Mouse (Mus musculus) T-helper 17 cell (primary cell): ENCODE measurements around the gene Pou6f1.
"Not testable (repeated sequence)": the region's sequence is repeated elsewhere in the genome, so short reads cannot be mapped to it uniquely, and the experiment has no call there.

Experiments
- in situ Hi-C, 2 experiments: fragments of 300-600 bp; cut with MboI, MseI; formaldehyde crosslinking; loops; 1 replicate in 1 of 2; 2 replicates in 1 of 2; pipeline ENCODE4 v1.15.1; 2025; ENCODE audit warnings: high pct_unique_total_duplicates in 2 of 2

Pou6f1 gene

GRCm38 (mm10) chr15:100619200-100619599 is 19.4 kb upstream of the Pou6f1 start:
- in situ Hi-C loops, result no loop called here

GRCm38 (mm10) chr15:100616221-100616620 is 16.4 kb upstream of the Pou6f1 start:
- in situ Hi-C loops, result no loop called here

DNA sequence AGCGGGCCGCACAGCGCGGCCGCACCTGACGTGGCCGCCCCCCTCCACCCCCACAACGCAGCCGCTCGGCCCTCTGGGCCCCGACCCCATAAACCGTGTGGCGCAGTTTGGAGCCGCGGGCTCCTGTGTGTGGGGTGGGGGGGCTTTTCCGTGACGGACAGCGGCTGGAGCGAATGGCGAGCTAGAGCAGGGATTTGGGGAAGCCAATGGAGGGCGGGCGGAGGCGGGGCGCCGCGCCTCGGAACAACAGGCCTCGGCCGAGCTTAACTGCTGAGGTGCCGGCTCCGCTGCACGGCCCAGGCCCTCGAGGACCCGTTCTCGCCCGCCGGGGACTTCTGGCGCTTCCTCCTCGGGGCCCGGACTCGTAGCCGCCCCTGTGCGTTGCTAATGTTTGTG is 16.0 kb upstream of the Pou6f1 start:
- in situ Hi-C loops, result no loop called here

DNA sequence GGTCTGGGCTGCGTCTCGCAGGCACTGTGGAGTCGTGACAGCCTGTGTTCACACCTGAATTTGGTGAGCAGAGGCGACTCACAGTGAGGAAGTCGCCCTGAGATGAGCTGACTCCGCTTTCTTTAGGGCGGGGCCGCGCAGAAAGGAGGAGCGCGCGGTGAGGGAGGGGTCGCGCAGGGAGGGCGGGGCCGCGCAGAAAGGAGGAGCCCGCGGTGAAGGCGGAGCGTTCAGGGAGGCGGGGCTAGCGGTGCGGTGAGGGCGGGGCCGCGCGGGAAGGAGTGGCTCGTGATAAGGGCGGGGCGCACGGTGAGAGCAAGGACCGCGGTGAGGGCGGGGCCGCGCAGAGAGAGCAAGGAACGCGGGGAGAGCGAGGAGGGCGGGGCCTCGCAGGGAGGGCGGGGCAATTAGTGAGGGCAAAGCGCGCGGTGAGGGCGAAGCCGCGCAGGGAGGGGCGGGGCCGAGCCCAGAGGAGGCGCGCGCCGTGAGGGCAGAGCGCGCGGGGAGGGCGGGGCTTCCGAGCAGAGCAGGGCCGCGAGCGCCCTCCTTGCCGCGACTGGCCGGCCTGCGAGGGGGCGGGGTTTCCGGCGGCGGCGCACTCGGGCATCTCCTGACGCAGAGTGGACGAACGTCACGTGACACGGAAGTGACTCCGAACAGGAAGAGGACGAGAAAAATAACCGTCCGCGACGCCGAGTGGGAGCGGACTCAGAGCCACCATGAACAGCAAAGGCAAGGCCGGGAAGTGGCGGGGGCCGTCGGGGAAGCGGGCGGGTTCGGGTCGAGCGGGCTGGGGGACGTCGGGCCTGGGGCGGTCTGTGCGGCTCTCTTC is 15.4 kb upstream of the Pou6f1 start, which contains the start of gene Dazap2:
Dazap2 (plus strand) TSS at position 354 of the 829 bp plus-strand sequence.
- in situ Hi-C loops, result no loop called here

DNA sequence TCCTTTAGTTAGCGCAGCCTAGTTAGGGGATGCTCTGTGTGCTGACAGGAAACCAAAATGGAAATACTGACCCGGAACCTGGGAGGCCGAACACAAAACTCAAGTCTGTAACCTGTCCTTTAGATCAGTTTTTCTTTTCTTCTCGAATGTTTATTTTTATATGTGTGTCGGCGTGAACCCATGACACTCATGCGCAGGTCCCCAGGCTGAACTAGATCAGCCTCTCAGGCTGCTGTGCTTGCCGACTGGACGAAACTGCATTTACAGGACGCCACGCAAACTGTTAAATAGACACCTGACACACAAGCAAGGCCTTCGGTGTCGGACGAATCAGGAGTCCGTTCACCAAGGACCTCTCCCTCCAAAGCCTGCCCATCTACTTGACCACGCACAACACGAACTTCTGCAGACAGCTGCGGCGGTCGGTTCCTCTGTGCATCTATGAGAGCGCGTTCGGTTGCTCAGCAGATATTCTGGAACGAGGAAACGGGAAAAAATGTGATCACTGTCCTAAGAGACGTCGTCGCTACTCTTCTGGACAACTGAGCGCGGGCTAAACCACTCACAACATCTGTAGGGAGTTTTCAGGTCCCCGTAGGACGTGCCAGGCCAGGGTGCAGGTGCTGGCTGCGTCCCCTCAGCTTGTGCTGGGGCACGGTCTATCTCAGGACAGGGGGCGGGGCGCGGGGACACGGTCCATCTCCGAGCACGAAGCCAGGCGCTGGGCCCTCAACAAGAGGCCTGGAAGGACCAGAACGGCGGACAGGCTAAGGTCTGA is 14.6 kb upstream of the Pou6f1 start:
- in situ Hi-C loops, result no loop called here

- in situ Hi-C loops, result no loop called here
These were observed 13.8 kb upstream of the Pou6f1 start for GRCm38 (mm10) chr15:100613584-100613983.

GRCm38 (mm10) chr15:100612432-100612831 is 12.6 kb upstream of the Pou6f1 start:
- in situ Hi-C loops, result no loop called here

DNA sequence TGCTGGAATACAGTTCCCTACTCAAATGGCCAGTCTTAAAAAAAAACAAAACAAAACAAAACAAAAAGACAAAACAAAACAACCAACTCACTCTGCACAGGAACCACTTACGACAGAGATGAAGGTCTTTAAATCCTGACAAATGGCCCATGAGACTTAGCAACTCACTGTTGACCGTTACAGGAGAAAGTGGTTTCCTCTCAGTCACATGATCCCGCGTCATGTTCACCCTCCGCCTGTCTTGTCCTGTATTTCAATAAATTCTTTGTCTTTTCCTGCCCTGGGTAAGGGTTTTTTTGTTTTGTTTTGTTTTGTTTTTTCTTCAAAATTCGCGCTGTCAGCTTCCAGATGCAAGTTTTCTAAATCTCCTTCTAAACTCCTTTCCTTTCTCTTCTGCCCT is 12.2 kb upstream of the Pou6f1 start:
- in situ Hi-C loops, result no loop called here

GRCm38 (mm10) chr15:100606677-100607076 is 6.9 kb upstream of the Pou6f1 start:
- in situ Hi-C loops, result not testable (repeated sequence)

DNA sequence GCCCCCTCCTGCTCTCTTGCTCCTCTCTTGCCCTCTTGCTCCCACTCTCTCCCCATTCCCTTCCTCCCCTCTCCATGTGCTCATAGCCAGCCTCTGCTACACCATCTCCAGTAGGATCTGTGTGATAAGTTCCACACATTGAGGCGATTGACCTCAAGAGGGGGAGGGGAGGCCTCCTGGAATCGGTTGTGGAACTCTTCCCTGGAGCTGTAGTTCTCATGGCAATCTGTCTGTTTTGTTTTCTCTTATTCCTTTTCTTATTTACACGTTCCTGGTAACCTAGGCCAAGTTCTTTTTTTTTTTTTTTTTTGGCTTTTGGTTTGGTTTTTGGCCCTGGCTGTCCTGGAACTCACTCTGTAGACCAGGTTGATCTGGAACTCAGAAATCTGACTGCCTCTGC is 1.9 kb upstream of the Pou6f1 start:
- in situ Hi-C loops, result no loop called here

DNA sequence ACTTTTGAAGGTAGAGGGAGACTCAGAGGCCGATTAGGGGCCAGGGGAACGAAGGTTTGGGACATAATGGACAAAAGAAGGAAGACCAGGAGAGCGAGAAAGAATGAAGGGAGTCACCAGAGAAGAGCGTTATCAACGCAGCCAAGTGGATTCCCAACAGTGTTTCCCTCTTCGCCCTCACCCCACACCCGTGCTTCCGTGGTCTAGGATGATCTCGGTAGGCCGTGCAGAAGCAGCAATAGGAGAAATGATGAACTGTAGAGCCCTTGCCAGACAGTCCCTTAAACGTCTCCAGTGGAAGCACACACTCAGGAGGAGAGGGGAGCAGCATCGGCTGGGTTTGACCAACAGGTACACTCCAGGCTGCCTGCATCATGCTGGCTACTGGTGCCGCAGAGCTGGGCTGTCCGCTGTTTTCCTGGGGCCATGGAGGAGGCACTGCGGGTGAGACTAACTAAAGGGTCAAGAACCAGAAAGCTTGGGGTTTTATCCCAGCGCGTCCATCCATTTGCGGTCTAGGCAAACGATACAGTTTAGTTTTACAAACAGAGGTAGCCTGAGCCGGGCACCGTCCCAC is 1.0 kb upstream of the Pou6f1 start:
- in situ Hi-C loops, result no loop called here

GRCm38 (mm10) chr15:100600047-100600695 is 387 bp upstream of the Pou6f1 start:
- in situ Hi-C loops, result no loop called here

- in situ Hi-C loops, result no loop called here
These were observed 905 bp downstream of the Pou6f1 start for GRCm38 (mm10) chr15:100598883-100599275.

DNA sequence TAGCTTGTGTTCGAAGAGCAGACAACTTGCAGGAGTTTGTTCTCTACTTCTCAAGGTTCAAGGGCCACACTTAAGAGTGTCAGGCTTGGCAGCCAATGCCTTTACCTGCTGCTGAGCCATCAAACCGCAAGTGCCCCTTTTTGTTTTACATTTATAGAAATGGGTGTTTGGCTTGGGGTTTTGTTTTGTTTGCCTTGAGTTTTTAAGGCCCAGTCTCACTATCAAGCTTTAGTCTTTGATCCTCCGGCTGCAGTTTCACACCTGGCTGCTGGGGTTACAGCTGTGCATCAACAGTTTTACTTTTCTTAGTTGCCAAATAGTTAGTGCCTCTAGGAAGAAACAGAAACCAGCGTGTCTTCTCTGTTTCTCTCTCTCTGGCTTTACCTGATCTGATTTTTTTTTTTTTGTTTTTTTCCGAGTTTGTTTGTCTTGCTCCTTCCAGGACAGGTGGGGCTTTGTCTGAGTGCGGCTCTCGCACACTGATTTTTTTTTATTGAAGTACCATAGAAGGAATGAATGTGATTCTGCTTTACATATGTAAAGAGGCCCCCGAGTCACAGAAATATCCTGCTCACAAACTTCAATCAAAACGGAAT is 1.4 kb downstream of the Pou6f1 start:
- in situ Hi-C loops, result no loop called here

GRCm38 (mm10) chr15:100592817-100593216 is 7.0 kb downstream of the Pou6f1 start:
- in situ Hi-C loops, result loop anchor here in 1 of 2 experiments (5.0 kb wide), 1 partner anchor 36 kb away; no protein-coding TSS in a partner anchor

DNA sequence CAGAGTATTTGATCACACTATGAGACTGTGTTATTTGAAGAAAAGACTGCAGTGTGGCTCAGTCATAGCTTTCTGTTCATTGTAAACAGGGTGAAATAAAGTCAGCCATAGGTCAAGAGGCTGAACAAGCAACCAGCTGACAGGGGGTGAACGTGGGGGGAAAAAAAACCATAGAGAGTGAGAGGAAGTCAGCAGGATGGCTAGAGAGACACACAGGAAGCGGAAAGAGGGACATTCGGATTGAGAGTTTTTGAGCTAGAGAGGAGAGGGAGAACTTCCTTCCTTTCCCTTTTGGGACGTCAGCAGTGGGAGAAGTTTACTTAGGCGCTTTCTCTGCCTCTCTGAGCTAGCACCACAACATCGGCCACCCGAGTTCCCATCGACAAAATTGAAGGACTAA is 9.3 kb downstream of the Pou6f1 start:
- in situ Hi-C loops, result loop anchor here in 1 of 2 experiments (5.0 kb wide), 1 partner anchor 33 kb away; no protein-coding TSS in a partner anchor

DNA sequence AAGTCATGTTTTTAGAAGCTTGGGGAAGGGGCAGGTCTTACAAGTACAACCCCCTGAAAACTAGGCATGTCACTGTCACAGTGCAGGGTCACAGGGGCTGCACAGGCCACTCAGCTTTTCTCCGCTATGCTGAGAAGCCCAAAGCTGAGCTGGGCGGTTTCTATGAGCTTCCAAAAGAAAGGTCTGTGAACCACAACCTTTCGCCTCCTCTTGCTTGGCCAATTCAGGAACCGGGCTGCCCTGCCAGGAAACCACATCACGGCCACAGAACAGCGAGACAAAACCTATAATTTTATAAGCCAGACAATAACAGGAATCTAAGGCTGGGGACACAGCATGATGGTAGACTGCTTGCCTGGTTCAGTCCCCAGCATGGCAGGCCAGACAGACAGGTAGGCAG is 11.5 kb downstream of the Pou6f1 start:
- in situ Hi-C loops, result no loop called here

DNA sequence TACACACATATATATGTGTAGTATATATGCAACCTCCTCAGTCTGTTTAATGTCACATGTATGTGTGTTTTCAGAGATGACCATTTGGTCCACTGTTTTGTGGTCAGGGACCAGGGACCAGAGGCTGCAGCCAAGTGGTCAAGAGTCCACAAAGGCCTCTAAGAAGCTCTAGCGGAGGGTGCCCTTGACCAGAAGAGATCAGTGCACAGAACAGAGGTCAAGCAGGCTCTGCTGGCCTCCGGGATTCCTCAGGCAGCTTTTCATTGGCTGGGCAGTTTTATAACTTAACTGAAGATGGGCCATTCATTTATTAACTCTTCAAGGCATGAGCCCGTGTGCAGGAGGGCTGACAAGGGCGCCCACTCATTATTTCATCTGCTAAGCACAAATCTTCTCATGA is 12.6 kb downstream of the Pou6f1 start:
- in situ Hi-C loops, result no loop called here

DNA sequence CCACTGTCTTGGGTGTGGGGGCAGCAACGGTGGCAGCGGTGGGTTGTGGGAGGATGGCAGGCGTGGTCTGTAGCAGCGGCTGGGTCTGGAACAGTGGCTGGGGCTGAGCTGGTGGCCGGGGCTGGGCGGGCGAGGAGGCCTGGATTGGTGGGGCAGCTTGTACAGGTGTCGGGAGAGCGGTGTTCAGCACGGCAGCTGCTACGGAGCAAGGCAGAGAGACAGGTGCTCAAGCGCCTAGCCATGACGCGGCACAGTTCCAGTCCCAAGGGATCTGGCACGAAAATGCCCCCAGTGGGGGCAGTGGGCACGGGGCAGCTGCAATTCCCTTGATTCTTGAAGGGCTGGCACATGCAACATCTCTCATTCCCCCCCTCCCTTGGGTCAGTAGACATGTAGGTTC is 13.9 kb downstream of the Pou6f1 start:
- in situ Hi-C loops, result no loop called here

- in situ Hi-C loops, result no loop called here
These were observed 19.7 kb downstream of the Pou6f1 start for GRCm38 (mm10) chr15:100580108-100580507.

DNA sequence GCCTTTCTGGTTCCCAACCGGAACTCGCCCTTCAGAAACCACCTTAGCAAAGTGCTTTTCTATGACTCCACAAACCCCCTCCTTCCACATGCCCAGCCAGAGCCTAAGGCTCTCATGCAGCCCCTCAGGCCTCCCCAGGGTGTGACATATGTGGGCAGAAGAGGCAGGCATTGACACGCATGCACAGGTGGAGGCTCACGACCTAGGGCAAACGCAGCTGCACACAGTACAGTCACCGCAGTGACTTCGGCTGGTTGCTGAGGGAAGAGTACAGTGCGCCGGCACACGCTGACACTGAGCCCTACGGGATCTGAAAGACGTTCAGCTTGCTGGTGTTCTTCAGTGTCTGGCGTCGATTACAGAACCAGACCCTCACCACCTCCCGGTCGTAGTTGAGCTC is 21.8 kb downstream of the Pou6f1 start:
- in situ Hi-C loops, result loop anchor here in 1 of 2 experiments (5.0 kb wide), 1 partner anchor 56 kb away; no protein-coding TSS in a partner anchor
